Mouse (Mus musculus) heart, adult 2 months (tissue): ENCODE measurements at regions not wholly inside any gene's neighbourhood (a gene's known extent, or its start where the extent isn't known, plus 50 kb on each side); places are given as distances from the start of the nearest gene placed in this dataset.

Experiments
- CTCF ChIP-seq: fragments of 200-600 bp; IDR thresholded peaks from 2 replicates; pipeline ENCODE4 v1.8.1; 2022; ENCODE audit warnings: antibody characterized with exemption, mild to moderate bottlenecking, moderate library complexity
- EP300 ChIP-seq: fragments of 200-500 bp; IDR thresholded peaks from 2 replicates; pipeline ENCODE4 v1.6.1; 2011; ENCODE audit warnings: low read depth, low read length, control low read depth; ENCODE audit not compliant: insufficient read depth
- POLR2A ChIP-seq: fragments of 200-500 bp; IDR thresholded peaks from 2 replicates; pipeline ENCODE4 v1.6.1; 2011; ENCODE audit warnings: mild to moderate bottlenecking, low read depth, low read length, control low read depth; ENCODE audit not compliant: insufficient read depth

- TF ChIP-seq CTCF (no peak), POLR2A (no peak), EP300 (no peak)
Measured at GRCm38 (mm10) chr15:38359053-38359452, 933.7 kb downstream of the 4930447A16Rik start.
